Mouse (Mus musculus): ENCODE results near the gene Fam193b. TPM values are rescaled to one million over a fixed set of nuclear protein-coding genes. Genes with fewer than 3 reads are reported as not detected.

Fam193b gene
- polyA plus RNA-seq, 1 experiment from 2014 or later = 22.5 TPM

- H3K36me3 ChIP-seq (ENCODE audit: control insufficient read depth, insufficient read depth, low read length) = peaks cover 23% of the 10 kb centered on the region
- H3K27me3 ChIP-seq (replicated peaks; ENCODE audit: control insufficient read depth, insufficient read depth, low read length) = no peaks in the 10 kb centered on the region
- H3K9ac ChIP-seq (ENCODE audit: low read depth, low read length) = peak overlapping the region; percentile 53; the same call in 1 of the 2 replicates
- H3K4me3 ChIP-seq (ENCODE audit: low read length) = no peak overlapping the region
- peak overlapping the region; percentile 88 for H3K27ac ChIP-seq (ENCODE audit: low read length)
- peaks cover 30% of the 10 kb centered on the region for H3K4me1 ChIP-seq (ENCODE audit: control insufficient read depth, insufficient read depth, low read length)
- H3K4me2 ChIP-seq (ENCODE audit: low read depth, low read length) = peak overlapping the region; percentile 87
- ATAC-seq = peak; percentile 1; the same call in 1 of the 2 replicates
- H3K9me3 ChIP-seq (ENCODE audit: control insufficient read depth, low read length) = no peaks in the 10 kb centered on the region
- 40% methylated on average over 3 of the region's 3 CpGs for WGBS
Measured at GRCm38 (mm10) chr13:55510332-55510667, 60.6 kb downstream of the Fam193b start.

- no peak overlapping the region for H3K27ac ChIP-seq (ENCODE audit: low read length)
- 95% methylated on average over 10 of the region's 10 CpGs for WGBS
- no peak overlapping the region for H3K9ac ChIP-seq (ENCODE audit: low read depth, low read length)
- H3K9me3 ChIP-seq (ENCODE audit: control insufficient read depth, low read length) = no peaks in the 10 kb centered on the region
- peaks cover 30% of the 10 kb centered on the region for H3K4me1 ChIP-seq (ENCODE audit: control insufficient read depth, insufficient read depth, low read length)
- no peaks in the 10 kb centered on the region for H3K27me3 ChIP-seq (replicated peaks; ENCODE audit: control insufficient read depth, insufficient read depth, low read length)
- H3K4me2 ChIP-seq (ENCODE audit: low read depth, low read length) = no peak overlapping the region
- H3K4me3 ChIP-seq (ENCODE audit: low read length) = no peak overlapping the region
- no peak for ATAC-seq
- H3K36me3 ChIP-seq (ENCODE audit: control insufficient read depth, insufficient read depth, low read length) = peaks cover 32% of the 10 kb centered on the region
Measured at GRCm38 (mm10) chr13:55508531-55508930, 62.4 kb downstream of the Fam193b start.

GRCm38 (mm10) chr13:55507877-55508276 is 63.0 kb downstream of the Fam193b start:
- no peak overlapping the region for H3K4me3 ChIP-seq (ENCODE audit: low read length)
- WGBS = 74% methylated on average over 11 of the region's 11 CpGs
- ATAC-seq = no peak

GRCm38 (mm10) chr13:55506697-55507096 is 64.2 kb downstream of the Fam193b start:
- WGBS = 86% methylated on average over 10 of the region's 10 CpGs
- H3K9ac ChIP-seq (ENCODE audit: low read depth, low read length) = no peak overlapping the region; the same call in 1 of the 2 replicates
- no peaks in the 10 kb centered on the region for H3K9me3 ChIP-seq (ENCODE audit: control insufficient read depth, low read length)
- peaks cover 20% of the 10 kb centered on the region for H3K4me1 ChIP-seq (ENCODE audit: control insufficient read depth, insufficient read depth, low read length)
- no peak overlapping the region for H3K4me2 ChIP-seq (ENCODE audit: low read depth, low read length)
- H3K27me3 ChIP-seq (replicated peaks; ENCODE audit: control insufficient read depth, insufficient read depth, low read length) = no peaks in the 10 kb centered on the region
- ATAC-seq = no peak
- H3K4me3 ChIP-seq (ENCODE audit: low read length) = no peak overlapping the region
- H3K36me3 ChIP-seq (ENCODE audit: control insufficient read depth, insufficient read depth, low read length) = peaks cover 41% of the 10 kb centered on the region
- H3K27ac ChIP-seq (ENCODE audit: low read length) = no peak overlapping the region

More at GRCm38 (mm10) chr13:55507877-55508276, 63.0 kb downstream of the Fam193b start:
- Histone ChIP-seq H3K4me2 (ENCODE audit: low read depth, low read length) (no peak overlapping the region), H3K4me1 (ENCODE audit: control insufficient read depth, insufficient read depth, low read length) (peaks cover 30% of the 10 kb centered on the region), H3K27me3 (replicated peaks; ENCODE audit: control insufficient read depth, insufficient read depth, low read length) (no peaks in the 10 kb centered on the region), H3K36me3 (ENCODE audit: control insufficient read depth, insufficient read depth, low read length) (peaks cover 38% of the 10 kb centered on the region), H3K27ac (ENCODE audit: low read length) (no peak overlapping the region), H3K9ac (ENCODE audit: low read depth, low read length) (no peak overlapping the region), H3K9me3 (ENCODE audit: control insufficient read depth, low read length) (no peaks in the 10 kb centered on the region)

- H3K36me3 ChIP-seq (ENCODE audit: control insufficient read depth, insufficient read depth, low read length) = peaks cover 41% of the 10 kb centered on the region
- no peak for ATAC-seq
Measured at GRCm38 (mm10) chr13:55505810-55506209, 65.1 kb downstream of the Fam193b start.

GRCm38 (mm10) chr13:55504390-55504789 is 66.5 kb downstream of the Fam193b start:
- H3K4me2 ChIP-seq (ENCODE audit: low read depth, low read length) = no peak overlapping the region
- H3K4me1 ChIP-seq (ENCODE audit: control insufficient read depth, insufficient read depth, low read length) = 0 out of 2 replicates have a peak, but pooled peaks cover 2% of the 10 kb centered on the region
- no peak overlapping the region for H3K9ac ChIP-seq (ENCODE audit: low read depth, low read length)
- peaks cover 41% of the 10 kb centered on the region for H3K36me3 ChIP-seq (ENCODE audit: control insufficient read depth, insufficient read depth, low read length)
- 84% methylated on average over 5 of the region's 5 CpGs for WGBS
- no peaks in the 10 kb centered on the region for H3K9me3 ChIP-seq (ENCODE audit: control insufficient read depth, low read length)
- H3K27ac ChIP-seq (ENCODE audit: low read length) = no peak overlapping the region
- no peaks in the 10 kb centered on the region for H3K27me3 ChIP-seq (replicated peaks; ENCODE audit: control insufficient read depth, insufficient read depth, low read length)
- ATAC-seq = no peak
- no peak overlapping the region for H3K4me3 ChIP-seq (ENCODE audit: low read length)

More at GRCm38 (mm10) chr13:55505810-55506209, 65.1 kb downstream of the Fam193b start:
- H3K27me3 ChIP-seq (replicated peaks; ENCODE audit: control insufficient read depth, insufficient read depth, low read length) = no peaks in the 10 kb centered on the region
- no peaks in the 10 kb centered on the region for H3K9me3 ChIP-seq (ENCODE audit: control insufficient read depth, low read length)
- peaks cover 11% of the 10 kb centered on the region for H3K4me1 ChIP-seq (ENCODE audit: control insufficient read depth, insufficient read depth, low read length)
- no peak overlapping the region for H3K9ac ChIP-seq (ENCODE audit: low read depth, low read length)
- no peak overlapping the region for H3K27ac ChIP-seq (ENCODE audit: low read length)
- no peak overlapping the region for H3K4me2 ChIP-seq (ENCODE audit: low read depth, low read length)
- 92% methylated on average over 9 of the region's 9 CpGs for WGBS
- no peak overlapping the region for H3K4me3 ChIP-seq (ENCODE audit: low read length)

- WGBS = 87% methylated on average over 8 of the region's 8 CpGs
- Histone ChIP-seq H3K9ac (ENCODE audit: low read depth, low read length) (no peak overlapping the region), H3K27ac (ENCODE audit: low read length) (no peak overlapping the region), H3K4me2 (ENCODE audit: low read depth, low read length) (no peak overlapping the region), H3K27me3 (replicated peaks; ENCODE audit: control insufficient read depth, insufficient read depth, low read length) (no peaks in the 10 kb centered on the region), H3K36me3 (ENCODE audit: control insufficient read depth, insufficient read depth, low read length) (peaks cover 34% of the 10 kb centered on the region), H3K4me3 (ENCODE audit: low read length) (no peak overlapping the region), H3K9me3 (ENCODE audit: control insufficient read depth, low read length) (no peaks in the 10 kb centered on the region), H3K4me1 (ENCODE audit: control insufficient read depth, insufficient read depth, low read length) (no peaks in the 10 kb centered on the region)
- no peak for ATAC-seq
Measured at GRCm38 (mm10) chr13:55502405-55502804, 68.5 kb downstream of the Fam193b start.

GRCm38 (mm10) chr13:55500575-55500974 is 70.3 kb downstream of the Fam193b start:
- no peak for ATAC-seq
- Histone ChIP-seq H3K4me1 (ENCODE audit: control insufficient read depth, insufficient read depth, low read length) (peaks cover 10% of the 10 kb centered on the region; the same call in 1 of the 2 replicates), H3K36me3 (ENCODE audit: control insufficient read depth, insufficient read depth, low read length) (peaks cover 23% of the 10 kb centered on the region), H3K27ac (ENCODE audit: low read length) (no peak overlapping the region), H3K9me3 (ENCODE audit: control insufficient read depth, low read length) (no peaks in the 10 kb centered on the region), H3K27me3 (replicated peaks; ENCODE audit: control insufficient read depth, insufficient read depth, low read length) (no peaks in the 10 kb centered on the region), H3K4me2 (ENCODE audit: low read depth, low read length) (no peak overlapping the region), H3K9ac (ENCODE audit: low read depth, low read length) (no peak overlapping the region), H3K4me3 (ENCODE audit: low read length) (no peak overlapping the region)
- WGBS = 66% methylated on average over 10 of the region's 10 CpGs

- no peaks in the 10 kb centered on the region for H3K9me3 ChIP-seq (ENCODE audit: control insufficient read depth, low read length)
- no peak overlapping the region for H3K4me3 ChIP-seq (ENCODE audit: low read length)
- no peak overlapping the region for H3K4me2 ChIP-seq (ENCODE audit: low read depth, low read length)
- no peaks in the 10 kb centered on the region for H3K27me3 ChIP-seq (replicated peaks; ENCODE audit: control insufficient read depth, insufficient read depth, low read length)
- WGBS = 61% methylated on average over 11 of the region's 11 CpGs
- no peak overlapping the region for H3K9ac ChIP-seq (ENCODE audit: low read depth, low read length)
- ATAC-seq = no peak
- no peak overlapping the region for H3K27ac ChIP-seq (ENCODE audit: low read length)
- peaks cover 14% of the 10 kb centered on the region for H3K36me3 ChIP-seq (ENCODE audit: control insufficient read depth, insufficient read depth, low read length)
- H3K4me1 ChIP-seq (ENCODE audit: control insufficient read depth, insufficient read depth, low read length) = peaks cover 10% of the 10 kb centered on the region; the same call in 1 of the 2 replicates
Measured at GRCm38 (mm10) chr13:55498906-55499305, 72.0 kb downstream of the Fam193b start.

GRCm38 (mm10) chr13:55496661-55497060 is 74.3 kb downstream of the Fam193b start:
- H3K4me1 ChIP-seq (ENCODE audit: control insufficient read depth, insufficient read depth, low read length) = peaks cover 10% of the 10 kb centered on the region; the same call in 1 of the 2 replicates

More at GRCm38 (mm10) chr13:55496661-55497060, 74.3 kb downstream of the Fam193b start:
- no peak for ATAC-seq
- H3K27me3 ChIP-seq (replicated peaks; ENCODE audit: control insufficient read depth, insufficient read depth, low read length) = no peaks in the 10 kb centered on the region
- H3K27ac ChIP-seq (ENCODE audit: low read length) = no peak overlapping the region
- H3K36me3 ChIP-seq (ENCODE audit: control insufficient read depth, insufficient read depth, low read length) = peaks cover 4% of the 10 kb centered on the region; the same call in 1 of the 2 replicates
- no peaks in the 10 kb centered on the region for H3K9me3 ChIP-seq (ENCODE audit: control insufficient read depth, low read length)
- H3K9ac ChIP-seq (ENCODE audit: low read depth, low read length) = no peak overlapping the region
- H3K4me2 ChIP-seq (ENCODE audit: low read depth, low read length) = no peak overlapping the region
- H3K4me3 ChIP-seq (ENCODE audit: low read length) = no peak overlapping the region
- WGBS = 80% methylated on average over 6 of the region's 6 CpGs
